Mouse (Mus musculus): Measurements from ENCODE around the gene C1qtnf1. TPM values are rescaled to one million over a fixed set of nuclear protein-coding genes. Genes with fewer than 3 reads are reported as not detected.

The C1qtnf1 gene
- total RNA-seq, 2 experiments from 2014 or later = 4.2 to 4.9 TPM

DNA sequence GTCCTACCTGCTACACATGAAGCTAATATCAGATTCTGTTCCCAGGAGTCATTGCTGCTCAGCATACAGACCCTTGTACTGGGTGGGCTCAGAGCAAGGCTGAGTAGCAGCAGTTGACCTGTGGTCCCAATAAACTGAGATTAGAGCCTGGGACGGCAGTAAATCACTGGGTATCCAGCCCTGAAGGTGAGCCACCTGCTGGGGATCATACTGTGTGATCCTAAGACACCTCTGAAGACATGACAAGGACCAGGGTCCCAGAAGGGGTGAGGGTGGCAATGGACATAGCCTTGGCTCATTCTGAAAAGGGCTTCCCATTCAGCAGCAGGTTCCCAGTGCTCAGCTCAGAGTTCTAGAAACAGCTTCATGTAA is 17.9 kb upstream of the C1qtnf1 start:
- DNase-seq (ENCODE audit: low spot score in 2 of 2) = no peak

DNA sequence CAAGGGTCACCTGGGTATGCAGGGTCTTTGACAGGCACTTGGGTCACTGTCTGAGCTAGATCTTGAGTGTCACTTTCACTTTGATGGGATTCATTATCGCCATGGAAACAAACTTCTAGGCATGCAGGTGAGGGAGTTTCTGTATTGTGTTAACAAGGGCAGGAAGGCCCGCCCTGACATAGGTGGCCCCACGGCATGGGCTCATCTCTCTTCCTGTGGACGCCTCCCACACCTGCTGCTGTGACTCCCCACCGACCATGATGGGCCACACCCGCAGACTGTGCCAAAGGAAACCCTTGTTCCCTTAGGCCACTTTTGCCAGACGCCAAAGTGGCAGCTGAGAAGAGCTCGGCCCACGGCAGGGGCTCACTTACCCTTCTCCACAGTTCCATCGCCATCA is 17.5 kb upstream of the C1qtnf1 start:
- no peak for DNase-seq (ENCODE audit: low spot score in 2 of 2)

DNA sequence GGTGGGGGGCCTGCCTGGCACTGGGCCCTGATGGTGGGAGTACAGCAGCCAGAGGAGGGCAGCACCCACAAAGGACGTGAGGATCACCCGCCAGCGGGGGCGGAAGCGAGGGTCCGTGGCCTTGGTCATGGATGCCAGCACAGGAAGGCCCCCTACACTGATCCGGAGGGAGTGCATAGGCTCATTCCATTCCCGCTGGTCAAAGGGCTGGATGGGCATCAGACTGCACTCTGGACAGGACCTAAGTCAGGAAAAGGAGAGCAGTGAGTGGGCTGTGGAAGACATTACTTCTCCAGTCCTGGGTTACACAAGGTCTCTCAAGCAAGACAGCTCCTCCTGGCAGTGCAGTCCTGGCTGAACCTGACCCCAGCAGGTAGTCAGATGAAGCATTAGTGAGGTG is 16.7 kb upstream of the C1qtnf1 start:
- no peak for DNase-seq (ENCODE audit: low spot score in 2 of 2)

DNA sequence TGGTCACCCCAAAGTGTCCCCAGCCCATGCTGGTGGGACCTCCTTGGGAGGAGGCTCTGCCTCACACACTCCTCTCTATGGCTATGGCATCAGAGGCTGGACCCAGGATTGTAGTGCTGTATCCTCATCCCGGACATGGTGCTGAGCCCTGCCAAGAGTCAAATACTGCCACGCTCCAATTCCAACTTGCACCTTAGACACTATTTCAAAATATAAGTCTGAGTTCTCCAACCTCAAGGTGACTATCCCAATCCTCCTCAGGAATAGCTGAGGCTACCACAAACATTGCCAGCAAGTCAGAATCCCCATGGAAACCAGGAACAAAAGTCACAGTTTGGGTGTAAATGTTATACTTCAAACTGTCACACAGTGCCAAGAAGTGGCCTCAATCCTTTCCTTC is 15.4 kb upstream of the C1qtnf1 start:
- DNase-seq (ENCODE audit: low spot score in 2 of 2) = no peak

DNA sequence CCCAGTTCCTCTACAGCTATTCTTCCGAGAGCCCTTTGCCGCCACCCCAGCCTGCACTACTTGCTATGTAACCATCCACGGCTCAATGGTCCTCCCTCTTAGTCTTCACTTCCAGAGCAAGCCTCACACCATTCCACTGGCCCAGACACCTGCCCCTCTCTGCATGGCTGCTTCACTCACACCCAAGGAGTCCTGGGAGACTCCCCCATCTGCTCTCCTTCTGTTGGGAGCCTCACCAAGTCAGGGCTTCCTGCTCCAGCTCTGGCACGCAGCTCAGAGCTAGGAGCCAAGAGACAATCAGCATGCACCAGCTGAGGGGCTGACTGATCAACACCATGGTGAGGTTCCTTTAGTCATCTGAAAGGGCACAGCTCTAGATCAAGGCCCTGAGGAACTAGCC is 14.9 kb upstream of the C1qtnf1 start:
- DNase-seq (ENCODE audit: low spot score in 2 of 2) = no peak

DNA sequence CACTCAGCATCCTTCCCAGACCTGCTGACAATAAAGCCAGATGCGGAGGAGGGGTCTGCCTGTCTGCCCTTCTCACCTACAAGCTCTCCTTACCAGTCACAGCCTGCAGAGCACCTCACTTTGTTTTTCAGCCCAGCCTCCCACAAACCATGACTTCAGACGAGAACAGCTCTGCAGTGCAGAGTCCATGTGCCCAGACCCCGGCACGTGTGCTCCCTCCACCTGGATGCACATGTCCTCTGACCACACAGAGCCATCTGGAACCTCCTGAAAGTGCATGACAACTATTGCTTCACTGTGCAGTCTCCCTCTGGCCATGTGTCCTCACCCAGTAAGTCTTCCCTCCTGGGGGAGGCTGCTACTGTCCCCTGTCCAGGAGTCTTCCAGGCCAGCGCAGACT is 13.7 kb upstream of the C1qtnf1 start:
- DNase-seq (ENCODE audit: low spot score in 2 of 2) = no peak

DNA sequence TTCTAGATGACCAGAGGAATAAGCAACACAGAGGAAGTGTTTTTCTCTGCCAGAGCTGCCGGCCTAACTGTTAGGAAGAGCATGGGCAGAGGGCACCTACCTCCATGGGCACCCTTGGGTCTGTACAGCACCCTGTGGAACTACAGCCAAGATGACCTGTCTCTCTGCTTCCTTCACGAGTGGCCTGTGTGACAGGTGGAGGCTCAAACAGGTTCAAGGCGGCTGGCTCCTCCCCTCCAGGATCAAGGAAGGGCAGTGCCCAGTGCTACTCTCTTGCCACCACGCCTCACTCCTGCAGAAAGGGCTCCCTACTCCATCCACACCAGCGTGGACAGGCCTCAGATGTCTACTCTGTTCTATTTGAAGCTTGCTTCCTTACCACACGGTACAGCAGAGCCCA is 12.4 kb upstream of the C1qtnf1 start:
- no peak for DNase-seq (ENCODE audit: low spot score in 2 of 2)

DNA sequence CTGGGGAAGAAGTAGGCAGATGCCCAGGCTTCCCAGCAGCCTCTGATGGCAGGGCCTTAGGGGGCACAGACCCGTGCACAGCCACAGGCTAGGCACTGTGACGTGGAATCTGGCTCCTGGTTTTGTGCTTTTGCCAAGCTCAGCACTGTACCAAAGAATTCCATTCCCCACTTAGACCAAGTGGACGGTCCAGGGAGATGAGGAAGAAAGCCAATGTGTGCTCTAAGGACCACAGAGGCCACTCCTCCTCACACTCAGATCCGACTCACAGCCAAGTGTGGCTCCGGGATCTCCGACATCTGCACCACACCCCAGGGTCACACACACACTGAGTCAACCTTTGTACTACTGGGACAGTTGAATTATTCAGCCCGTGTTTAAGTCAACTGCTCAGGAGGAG is 12.0 kb upstream of the C1qtnf1 start:
- no peak for DNase-seq (ENCODE audit: low spot score in 2 of 2)

DNA sequence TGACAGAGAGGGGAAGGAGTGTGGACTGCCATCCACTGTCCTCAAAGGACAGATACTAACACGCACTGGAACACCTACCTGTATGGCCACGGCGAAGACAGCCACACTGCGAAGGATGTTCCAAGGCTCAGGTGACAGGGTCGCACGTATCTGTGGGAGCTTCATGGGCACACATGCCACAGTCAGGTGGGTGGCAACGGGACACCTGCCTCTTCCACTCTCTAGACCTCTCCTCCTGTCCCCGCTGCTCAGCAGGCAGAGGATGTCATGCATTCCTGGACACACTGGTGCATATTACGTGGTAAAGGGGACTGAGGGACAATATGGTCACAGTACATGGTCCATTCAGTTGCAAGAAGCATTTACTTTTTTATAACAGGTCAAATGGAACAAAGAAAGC is 10.5 kb upstream of the C1qtnf1 start:
- DNase-seq (ENCODE audit: low spot score in 2 of 2) = no peak

DNA sequence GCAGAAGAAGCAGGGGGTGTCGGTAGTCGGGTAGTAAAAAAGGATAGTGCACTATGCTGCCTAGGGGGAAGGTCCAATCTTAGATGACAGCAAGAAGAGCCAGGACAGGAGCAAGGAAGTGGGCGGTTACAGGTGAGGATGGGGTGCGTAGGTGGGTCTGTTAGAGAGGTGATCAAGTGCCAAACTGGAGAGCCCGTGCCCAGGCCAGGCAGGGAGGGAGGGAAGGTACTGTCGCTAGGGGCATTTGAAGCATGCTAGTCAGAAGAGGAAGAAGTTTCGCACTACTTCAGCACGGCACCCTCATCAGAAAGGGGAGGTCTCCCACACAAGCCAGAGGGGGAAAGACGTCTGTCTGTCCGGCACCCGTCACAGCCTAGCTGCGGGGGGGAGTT is 9.6 kb upstream of the C1qtnf1 start:
- DNase-seq (ENCODE audit: low spot score in 2 of 2) = no peak

DNA sequence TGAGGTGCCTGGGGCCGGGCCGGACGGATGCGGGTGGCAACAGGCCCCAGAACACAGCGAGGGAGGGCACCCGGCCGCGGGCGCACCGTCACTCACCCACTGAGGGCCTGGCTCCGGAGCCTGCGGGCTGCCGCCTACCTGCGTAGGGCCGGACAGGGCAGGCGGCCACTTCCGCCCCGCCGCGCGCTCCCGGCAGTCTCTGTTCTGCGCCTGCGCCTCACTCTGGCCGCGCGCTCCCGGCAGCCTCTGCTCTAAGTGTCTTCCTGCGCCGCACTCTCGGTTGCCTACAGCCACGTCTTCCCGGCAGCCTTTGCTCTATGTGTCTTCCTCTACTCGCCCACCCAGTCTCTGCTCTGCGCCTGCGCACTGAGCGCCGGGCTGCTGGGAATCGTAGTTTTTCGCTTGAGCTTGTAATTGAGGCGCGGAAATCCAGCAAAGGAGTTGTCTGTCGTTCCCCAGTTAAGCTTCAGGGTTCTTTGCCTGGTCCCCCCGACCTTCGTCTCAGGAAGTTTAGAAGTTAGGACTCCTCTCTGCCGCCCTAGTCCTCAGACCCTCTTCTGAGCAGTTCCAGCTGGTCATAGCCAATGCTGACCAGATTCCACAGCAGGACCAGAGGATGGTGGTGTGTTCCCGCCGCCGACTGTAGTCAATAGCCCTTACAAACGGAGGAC is 9.0 kb upstream of the C1qtnf1 start, which contains the start of gene Cant1:
Gene Cant1, minus strand, starts transcription at position 253 of the 671 bp plus-strand sequence.
- peak; percentile 97 for DNase-seq (ENCODE audit: low spot score in 2 of 2)

DNA sequence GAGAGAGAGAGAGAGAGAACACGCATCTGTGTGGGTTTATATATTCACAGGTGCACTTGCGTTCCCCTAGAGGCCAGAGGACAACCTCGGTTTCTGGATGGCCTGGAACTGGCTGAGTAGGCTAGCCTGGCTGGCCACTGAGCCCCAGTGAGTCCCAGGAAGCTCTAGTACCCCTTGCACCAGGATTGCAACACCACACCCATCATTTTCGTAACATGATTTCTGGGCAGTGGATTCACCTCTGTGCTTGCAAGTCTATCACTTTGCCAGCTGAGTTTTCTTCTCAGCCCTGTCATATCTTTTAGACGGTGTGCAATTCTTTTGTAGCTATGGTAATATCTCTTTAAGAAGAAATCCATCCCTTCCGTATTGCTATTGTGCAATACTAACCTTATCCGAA is 7.7 kb upstream of the C1qtnf1 start:
- no peak for DNase-seq (ENCODE audit: low spot score in 2 of 2)

DNA sequence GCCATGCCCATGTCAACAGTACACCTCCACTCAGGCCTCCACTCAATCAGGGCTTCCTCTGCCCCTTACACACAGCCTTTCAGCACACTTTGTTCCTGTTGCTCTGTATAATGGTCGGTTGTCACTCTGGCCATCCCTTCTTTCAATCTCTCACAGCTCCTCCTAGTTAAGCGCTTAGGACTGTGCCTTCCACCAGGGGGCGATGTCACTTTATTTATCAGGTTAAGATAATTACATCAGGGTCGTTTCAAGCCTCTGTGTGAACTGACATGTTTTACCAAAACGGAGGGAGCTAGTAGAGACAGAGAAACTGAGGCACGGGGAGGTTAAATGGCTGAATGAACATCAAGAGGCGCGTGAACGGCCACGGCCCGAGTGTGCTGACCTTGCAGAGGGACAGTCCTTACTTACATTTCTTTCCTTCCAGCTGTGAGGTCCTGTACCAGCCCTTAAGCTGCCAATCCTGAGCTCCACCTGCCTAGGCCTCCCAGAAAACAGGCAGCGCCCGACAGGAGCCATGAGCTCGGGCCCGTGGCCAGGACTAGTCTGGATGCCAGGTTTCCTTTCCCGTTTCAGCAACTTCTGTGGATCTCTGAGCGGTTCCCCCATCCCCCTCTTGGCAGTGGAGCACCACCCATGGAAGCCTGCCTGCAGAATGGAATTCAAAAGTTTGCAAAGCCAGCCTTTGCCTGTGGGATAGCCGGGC is 4.6 kb upstream of the C1qtnf1 start:
- DNase-seq (ENCODE audit: low spot score in 2 of 2) = peak; percentile 87

DNA sequence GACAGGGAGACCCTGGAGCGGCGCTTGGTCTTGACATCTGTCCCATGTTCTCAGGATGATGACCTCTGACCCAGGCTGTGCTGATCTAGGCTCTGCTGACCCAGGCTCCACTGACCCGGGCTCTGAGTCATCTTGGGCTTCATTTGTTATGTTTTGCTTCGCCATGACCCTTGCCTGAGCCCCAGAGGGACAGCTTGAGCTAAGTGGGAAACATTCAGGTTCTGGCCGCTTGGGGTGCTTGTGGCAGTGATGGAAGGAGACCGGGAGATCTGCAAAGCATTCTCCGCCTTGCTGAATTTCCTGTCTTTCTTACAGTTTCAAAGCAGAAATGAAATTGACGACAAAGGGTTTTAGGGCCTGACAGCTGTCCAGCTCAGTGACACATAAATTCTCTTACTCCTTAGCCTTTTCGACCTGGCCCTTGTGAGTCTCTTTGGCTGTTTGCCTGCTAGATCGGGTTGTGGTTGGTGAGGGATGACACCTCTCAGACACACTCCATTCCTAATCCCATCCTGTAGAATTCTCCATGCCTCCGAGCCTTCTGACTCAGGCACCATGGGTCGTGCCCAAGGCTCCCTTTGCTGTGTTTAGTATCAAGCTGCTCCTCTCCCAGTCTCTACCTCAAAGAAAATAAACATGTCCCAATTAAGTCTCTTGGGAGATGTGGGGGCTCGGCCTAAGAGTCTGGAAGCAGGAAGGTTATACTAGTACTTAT is 3.2 kb upstream of the C1qtnf1 start:
- DNase-seq (ENCODE audit: low spot score in 2 of 2) = no peak

DNA sequence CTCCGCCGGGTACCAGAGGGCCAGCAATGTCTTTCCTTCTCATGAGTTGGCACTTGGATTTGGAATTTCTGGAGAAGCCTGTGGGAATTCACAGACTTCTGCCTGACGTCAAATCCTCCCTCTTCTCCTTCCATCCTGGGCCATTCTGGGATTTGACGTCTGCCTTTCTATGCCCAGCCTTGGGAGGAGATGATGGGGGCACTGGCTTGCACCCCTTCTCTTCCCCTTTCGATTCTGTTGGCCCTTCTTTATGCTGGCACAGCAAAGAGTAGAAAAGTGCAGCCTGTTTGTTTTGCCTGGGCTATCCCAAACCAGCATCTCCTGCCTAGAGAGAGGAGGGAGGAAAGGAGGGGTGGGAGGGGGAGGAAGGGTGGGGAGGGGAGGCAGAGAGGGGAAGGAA is 1.2 kb upstream of the C1qtnf1 start:
- no peak for DNase-seq (ENCODE audit: low spot score in 2 of 2)

DNA sequence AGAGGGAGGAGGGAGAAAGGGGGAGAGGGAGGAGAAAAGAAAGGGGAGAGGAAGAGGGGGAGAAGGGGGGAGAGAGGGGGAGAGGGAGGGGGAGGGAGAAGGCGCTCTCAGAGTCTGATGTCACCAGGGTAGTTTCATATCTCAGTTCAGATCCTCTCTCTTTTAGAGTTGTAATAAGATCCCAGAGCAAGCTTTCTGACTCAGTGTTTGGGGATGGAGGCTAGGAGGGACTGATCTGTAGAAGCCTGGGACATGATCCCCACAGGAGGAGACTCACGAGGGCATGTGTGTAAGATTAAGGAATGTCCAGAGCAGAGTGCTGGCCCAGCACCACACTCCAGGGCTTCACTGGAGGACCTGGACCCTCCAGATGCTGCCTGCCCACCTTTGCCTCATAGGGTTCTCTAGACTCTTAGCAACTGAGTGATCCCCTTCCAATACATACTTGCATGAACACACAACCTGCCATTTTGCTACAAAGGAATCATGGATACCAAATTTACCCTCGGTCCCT is 680 bp upstream of the C1qtnf1 start:
- DNase-seq (ENCODE audit: low spot score in 2 of 2) = no peak

DNA sequence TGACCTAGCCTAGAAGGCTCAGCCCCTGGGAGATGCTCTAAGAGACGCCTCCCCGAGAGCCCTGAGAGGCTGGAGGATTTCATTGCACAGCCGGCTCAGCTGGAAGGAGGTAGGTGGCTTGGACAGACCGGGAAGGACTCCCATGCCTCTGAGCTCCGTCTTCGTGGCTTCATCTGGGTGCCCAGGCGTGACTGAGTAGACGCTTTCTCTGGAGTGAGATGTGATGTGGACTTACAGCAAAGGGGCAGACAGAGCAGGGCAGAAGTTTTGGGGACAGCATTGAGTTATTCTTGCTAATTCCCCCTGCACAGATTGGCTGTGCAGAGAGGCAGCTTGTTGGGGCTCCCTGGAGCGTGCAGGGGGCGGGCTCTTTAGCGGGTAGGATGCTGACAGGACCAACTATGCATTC is 461 bp downstream of the C1qtnf1 start:
- no peak for DNase-seq (ENCODE audit: low spot score in 2 of 2)

DNA sequence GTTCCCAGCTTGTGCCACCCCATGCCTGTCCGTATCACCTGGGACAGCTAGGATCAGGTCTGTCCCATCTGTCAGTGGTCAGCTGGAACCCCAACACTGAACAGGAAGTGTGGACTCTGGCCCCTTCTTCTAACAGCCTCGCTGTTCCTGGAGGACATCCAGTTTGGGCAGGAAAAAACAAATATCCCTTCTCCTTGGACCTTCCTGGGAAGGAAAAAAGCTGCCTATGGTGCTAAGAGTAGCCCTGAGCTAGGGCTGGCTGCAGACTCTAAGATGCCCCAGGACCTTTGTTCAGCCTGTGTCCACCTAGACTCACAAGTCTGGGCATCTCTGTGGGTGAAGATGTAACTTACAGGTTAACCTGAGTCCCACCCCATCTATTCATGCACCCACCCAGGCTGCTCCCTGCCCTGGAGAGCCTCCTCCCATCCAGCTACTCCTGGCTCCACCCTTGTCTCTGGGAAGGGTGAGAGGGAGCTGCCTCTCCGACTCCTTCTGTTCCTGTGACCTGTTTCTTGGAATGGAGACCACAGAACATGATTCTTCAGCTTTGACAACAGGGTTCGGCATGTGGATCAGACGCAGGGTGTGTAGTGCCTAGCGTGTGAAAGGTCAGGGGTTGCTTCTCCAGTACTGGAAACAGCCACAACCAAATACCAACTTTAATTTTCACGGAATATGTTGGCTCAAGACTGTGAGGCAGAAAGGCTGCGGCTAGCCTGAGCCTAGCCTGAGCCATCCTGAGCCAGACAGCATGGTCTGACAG is 1.1 kb downstream of the C1qtnf1 start:
- DNase-seq (ENCODE audit: low spot score in 2 of 2) = no peak

DNA sequence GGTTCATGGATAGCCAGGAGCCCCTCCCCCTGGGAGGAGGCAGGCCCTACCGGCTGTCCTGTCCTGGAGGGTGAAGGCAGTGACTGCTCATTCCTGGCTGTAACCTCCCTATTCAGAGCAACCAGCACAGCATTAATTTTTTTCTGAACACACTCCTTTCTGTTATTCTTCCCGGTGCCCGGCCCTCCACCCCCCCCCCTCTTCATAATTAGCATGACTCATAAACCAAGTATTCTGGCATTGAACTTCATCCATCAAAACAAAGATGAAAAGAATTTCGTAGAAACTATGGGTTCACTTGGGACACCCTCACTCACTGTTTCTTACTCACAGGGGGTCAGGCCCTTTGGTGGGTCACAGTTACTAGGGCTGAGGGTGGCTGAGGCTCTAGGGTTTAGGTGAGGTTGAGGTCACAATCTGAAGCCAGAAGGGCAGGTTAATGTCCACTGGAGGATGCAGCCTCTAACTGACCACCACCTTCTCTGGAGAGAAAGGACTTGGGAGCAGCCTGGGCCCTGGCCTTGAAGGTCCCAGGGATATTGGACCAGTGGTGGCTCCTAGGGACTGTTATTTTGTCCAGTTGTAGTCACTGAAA is 2.4 kb downstream of the C1qtnf1 start:
- no peak for DNase-seq (ENCODE audit: low spot score in 2 of 2)

DNA sequence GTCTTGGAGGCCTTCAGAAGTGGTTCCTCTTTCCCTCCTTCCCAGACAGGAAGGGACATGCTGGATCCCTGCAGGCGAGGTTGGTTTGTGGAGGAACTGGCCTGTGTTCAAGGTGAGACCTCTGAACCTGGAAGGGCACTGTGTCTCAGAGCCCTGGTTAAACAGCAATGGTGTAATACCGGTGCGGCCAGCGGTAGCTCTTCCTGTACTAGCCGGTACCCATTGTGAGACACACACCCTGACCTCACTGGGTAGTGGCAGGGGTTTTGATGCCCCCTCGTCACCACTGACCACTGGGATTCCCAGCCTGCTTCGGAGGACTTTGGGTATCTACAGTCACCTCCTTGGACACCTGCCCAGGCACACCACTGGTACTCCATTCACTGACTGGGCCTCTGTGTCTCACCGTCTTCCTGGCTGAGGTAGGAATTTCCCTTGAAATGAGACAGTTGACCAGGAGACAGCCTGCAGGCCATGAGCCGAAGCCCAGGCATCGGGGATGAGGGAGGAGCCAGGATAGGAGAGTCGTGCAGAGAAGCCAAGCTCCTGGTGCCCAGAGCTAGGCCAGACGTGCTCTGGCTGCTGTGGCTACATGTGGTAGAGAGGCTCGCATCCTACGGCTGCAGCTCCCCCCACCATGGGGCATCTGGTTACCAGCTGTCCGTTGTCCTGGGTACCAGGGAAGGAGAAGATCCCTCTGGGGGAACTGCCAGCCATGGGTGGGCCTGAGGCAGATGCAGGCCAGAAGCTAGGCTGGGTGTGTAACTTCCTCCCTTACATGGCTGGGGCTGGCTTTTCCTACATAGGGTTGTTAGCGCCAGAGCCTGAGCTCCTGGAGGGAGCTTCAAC is 3.3 kb downstream of the C1qtnf1 start:
- DNase-seq (ENCODE audit: low spot score in 2 of 2) = no peak

Data from layer of hippocampus, postnatal 10 days (tissue).